Mouse (Mus musculus) adrenal gland, postnatal 4 days (tissue): ENCODE measurements at regions not wholly inside any gene's neighbourhood (a gene's known extent, or its start where the extent isn't known, plus 50 kb on each side); places are given as distances from the start of the nearest gene placed in this dataset.

Source experiments
- DNase-seq, 2 experiments: peaks; one replicate each; pipeline ENCODE4 v3.0.0; 2021 to 2022; ENCODE audit warnings: low spot score in 2 of 2, mixed read lengths in 2 of 2

GRCm38 (mm10) chr1:128746461-128747009 is 154.4 kb upstream of the Cxcr4 start:
- no peak for DNase-seq

- no peak for DNase-seq
Observed at GRCm38 (mm10) chr1:128740616-128741015, 148.5 kb upstream of the Cxcr4 start.

- no peak for DNase-seq
Observed at GRCm38 (mm10) chr1:128738152-128738551, 146.1 kb upstream of the Cxcr4 start.

- DNase-seq: no peak
Observed at GRCm38 (mm10) chr1:128734857-128735256, 142.8 kb upstream of the Cxcr4 start.

GRCm38 (mm10) chr1:128731445-128731844 is 139.4 kb upstream of the Cxcr4 start:
- no peak for DNase-seq

- DNase-seq: no peak
Observed at GRCm38 (mm10) chr1:128724433-128725091, 132.5 kb upstream of the Cxcr4 start.

GRCm38 (mm10) chr1:128723843-128724242 is 131.8 kb upstream of the Cxcr4 start:
- DNase-seq: no peak

GRCm38 (mm10) chr1:128722061-128722471 is 130.0 kb upstream of the Cxcr4 start:
- DNase-seq: no peak

GRCm38 (mm10) chr1:128714843-128715242 is 122.8 kb upstream of the Cxcr4 start:
- DNase-seq: no peak

GRCm38 (mm10) chr1:128712876-128713275 is 120.8 kb upstream of the Cxcr4 start:
- DNase-seq: no peak

- no peak for DNase-seq
Observed at GRCm38 (mm10) chr1:128711121-128711520, 119.0 kb upstream of the Cxcr4 start.

GRCm38 (mm10) chr1:128707747-128708146 is 115.7 kb upstream of the Cxcr4 start:
- no peak for DNase-seq

GRCm38 (mm10) chr1:128706167-128706566 is 114.1 kb upstream of the Cxcr4 start:
- DNase-seq: no peak

- DNase-seq: no peak
Observed at GRCm38 (mm10) chr1:128705071-128705503, 113.0 kb upstream of the Cxcr4 start.

- DNase-seq: no peak
Observed at GRCm38 (mm10) chr1:128701326-128701725, 109.2 kb upstream of the Cxcr4 start.

GRCm38 (mm10) chr1:128697962-128698361 is 105.9 kb upstream of the Cxcr4 start:
- no peak for DNase-seq

GRCm38 (mm10) chr1:128695936-128696335 is 103.8 kb upstream of the Cxcr4 start:
- no peak for DNase-seq

- DNase-seq: no peak
Observed at GRCm38 (mm10) chr1:128692799-128693198, 100.7 kb upstream of the Cxcr4 start.

- DNase-seq: no peak
Observed at GRCm38 (mm10) chr1:128692313-128692712, 100.2 kb upstream of the Cxcr4 start.

- no peak for DNase-seq
Observed at GRCm38 (mm10) chr1:128687236-128687927, 95.3 kb upstream of the Cxcr4 start.

- no peak for DNase-seq
Observed at GRCm38 (mm10) chr1:128685467-128686137, 93.5 kb upstream of the Cxcr4 start.

GRCm38 (mm10) chr1:128682942-128683341 is 90.8 kb upstream of the Cxcr4 start:
- DNase-seq: no peak
